Mouse (Mus musculus): ENCODE measurements around the gene Ddx41. TPM values are rescaled to one million over a fixed set of nuclear protein-coding genes. Genes with fewer than 3 reads are reported as not detected.

The Ddx41 gene
- total and polyA plus RNA-seq, 3 experiments = 59.1 to 101 (median 60.8) TPM

DNA sequence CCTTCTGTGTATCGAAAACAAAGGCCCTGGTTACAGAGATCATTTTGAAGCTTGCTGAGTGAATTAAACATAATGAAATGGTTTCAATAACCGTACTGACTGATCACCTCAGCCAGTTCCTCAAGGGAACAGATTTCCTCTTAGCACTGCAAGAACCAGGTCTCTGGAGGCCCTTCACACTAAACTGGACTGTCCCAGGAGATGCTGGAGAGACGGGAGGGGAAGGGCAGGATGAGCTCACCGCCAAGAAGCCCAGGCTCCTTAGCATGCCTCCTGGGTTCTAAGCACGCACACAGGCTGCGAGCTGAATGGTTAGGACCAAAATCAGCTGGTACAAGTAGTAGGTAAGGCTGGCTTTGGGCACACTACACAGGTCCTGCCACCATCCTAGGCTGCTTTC is 30.5 kb upstream of the Ddx41 start:
- DNase-seq (ENCODE audit: low spot score) (no peak), ATAC-seq (ENCODE audit: extremely low read depth, insufficient number of reproducible peaks, low FRiP score, poor library complexity, severe bottlenecking) (no peak)
- Histone ChIP-seq H3K36me3 (replicated peaks) (peaks cover 70% of the 10 kb centered on the region), H3K4me3 (ENCODE audit: low read depth, low read length) (no peak overlapping the region), H3K9me3 (replicated peaks) (no peaks in the 10 kb centered on the region), H3K4me1 (ENCODE audit: insufficient read depth, low read depth, low read length) (peaks cover 25% of the 10 kb centered on the region), H3K27me3 (ENCODE audit: insufficient read depth, low read length) (no peaks in the 10 kb centered on the region)
- TF ChIP-seq TAL1 (conservative IDR thresholded peaks at IDR 0.05; ENCODE audit: low read depth, low read length) = no peak

DNA sequence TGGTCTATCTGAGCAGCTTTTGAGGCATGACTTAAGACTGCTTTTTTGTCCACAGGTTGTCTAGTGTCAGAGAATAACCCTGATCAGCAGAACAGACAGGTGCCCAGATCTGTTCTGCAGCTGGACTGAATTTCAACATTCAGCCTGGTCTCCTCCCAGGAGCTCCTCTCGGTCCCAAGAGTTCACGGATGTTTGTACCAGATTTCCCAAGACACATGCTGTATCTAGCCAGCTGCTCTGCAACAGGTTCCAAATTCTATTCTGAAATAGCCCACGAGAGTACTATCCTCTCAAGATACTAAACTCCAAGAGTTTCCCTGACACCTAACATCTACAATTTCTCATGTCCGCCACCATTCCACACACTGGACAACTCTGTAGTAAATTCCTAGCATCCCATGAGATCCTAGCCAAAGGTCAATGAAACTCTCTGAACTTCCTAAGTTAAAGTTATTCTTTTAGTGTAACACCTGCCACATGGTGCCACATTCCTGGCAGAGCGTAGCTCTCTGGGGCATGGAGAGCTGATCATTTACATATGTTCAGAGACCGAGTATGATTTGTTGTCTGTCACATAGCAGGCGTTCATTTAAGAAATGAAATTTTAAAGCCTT is 26.9 kb upstream of the Ddx41 start:
- Histone ChIP-seq H3K36me3 (replicated peaks) (peaks cover 85% of the 10 kb centered on the region), H3K4me3 (ENCODE audit: low read depth, low read length) (no peak overlapping the region), H3K4me1 (ENCODE audit: insufficient read depth, low read depth, low read length) (peaks cover 9% of the 10 kb centered on the region; the same call in 1 of the 2 replicates), H3K9me3 (replicated peaks) (no peaks in the 10 kb centered on the region), H3K27me3 (ENCODE audit: insufficient read depth, low read length) (no peaks in the 10 kb centered on the region)
- ATAC-seq (ENCODE audit: extremely low read depth, insufficient number of reproducible peaks, low FRiP score, poor library complexity, severe bottlenecking) (no peak), DNase-seq (ENCODE audit: low spot score) (no peak)
- TF ChIP-seq GATA2 (IDR thresholded peaks at IDR 0.05; ENCODE audit: borderline replicate concordance, low read depth, low read length) (no peak), TAL1 (conservative IDR thresholded peaks at IDR 0.05; ENCODE audit: low read depth, low read length) (no peak), GATA1 (IDR thresholded peaks at IDR 0.05; ENCODE audit: borderline replicate concordance, low read length) (no peak), CTCF (IDR thresholded peaks at IDR 0.05; ENCODE audit: low read depth, low read length) (no peak), POLR2AphosphoS5 (IDR thresholded peaks at IDR 0.05; ENCODE audit: insufficient replicate concordance, low read depth, low read length) (no peak)

DNA sequence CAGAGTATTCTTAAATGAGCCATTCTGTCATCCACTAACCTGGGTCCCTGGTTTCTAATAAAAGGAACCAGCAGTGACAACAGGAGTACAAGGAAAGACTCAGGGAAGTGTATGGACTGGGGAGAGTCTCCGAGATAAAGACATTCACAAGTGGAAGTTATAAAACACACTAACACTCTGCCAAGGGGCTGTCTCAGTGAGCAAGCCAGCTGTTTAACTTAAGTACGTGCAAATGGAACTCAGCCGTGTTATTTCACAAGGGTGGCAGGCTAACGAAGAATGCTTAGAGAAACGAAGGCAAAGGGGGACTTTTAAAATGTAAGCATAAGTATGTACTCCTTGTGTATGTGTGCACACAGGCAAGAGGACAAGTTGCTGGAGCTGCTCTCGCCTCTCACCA is 21.0 kb upstream of the Ddx41 start:
- Histone ChIP-seq H3K36me3 (replicated peaks) (peaks cover 85% of the 10 kb centered on the region), H3K4me1 (ENCODE audit: insufficient read depth, low read depth, low read length) (0 out of 2 replicates have a peak, but pooled peaks cover 3% of the 10 kb centered on the region), H3K9me3 (replicated peaks) (no peaks in the 10 kb centered on the region), H3K4me3 (ENCODE audit: low read depth, low read length) (no peak overlapping the region), H3K27me3 (ENCODE audit: insufficient read depth, low read length) (no peaks in the 10 kb centered on the region)
- DNase-seq (ENCODE audit: low spot score) (no peak), ATAC-seq (ENCODE audit: extremely low read depth, insufficient number of reproducible peaks, low FRiP score, poor library complexity, severe bottlenecking) (no peak)
- no peak for TF ChIP-seq POLR2AphosphoS5 (IDR thresholded peaks at IDR 0.05; ENCODE audit: insufficient replicate concordance, low read depth, low read length)
- TF ChIP-seq CTCF (IDR thresholded peaks at IDR 0.05; ENCODE audit: low read depth, low read length) = no peak
- no peak for TF ChIP-seq GATA1 (IDR thresholded peaks at IDR 0.05; ENCODE audit: borderline replicate concordance, low read length)
- TF ChIP-seq TAL1 (conservative IDR thresholded peaks at IDR 0.05; ENCODE audit: low read depth, low read length) = no peak
- no peak for TF ChIP-seq GATA2 (IDR thresholded peaks at IDR 0.05; ENCODE audit: borderline replicate concordance, low read depth, low read length)

DNA sequence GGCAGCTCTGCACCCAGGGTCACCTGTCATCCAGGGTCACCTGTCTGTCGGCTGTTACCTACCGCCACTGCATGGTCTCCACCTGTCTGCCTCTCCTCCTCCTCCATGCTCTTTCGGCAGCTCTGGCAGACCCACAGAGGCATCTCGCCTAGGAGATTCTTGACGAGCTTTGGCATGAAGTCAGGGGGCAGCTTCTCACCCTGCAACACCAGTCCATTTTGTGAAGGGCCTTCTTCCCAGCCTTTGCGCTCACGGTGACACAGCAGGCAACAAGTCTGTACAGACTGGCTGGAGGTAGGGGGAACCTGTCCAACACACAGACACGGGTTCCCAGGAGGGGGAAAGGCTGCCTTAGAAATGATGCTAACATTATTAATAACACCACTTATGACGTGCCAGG is 19.5 kb upstream of the Ddx41 start:
- Histone ChIP-seq H3K4me1 (ENCODE audit: insufficient read depth, low read depth, low read length) (no peaks in the 10 kb centered on the region), H3K36me3 (replicated peaks) (peaks cover 88% of the 10 kb centered on the region), H3K4me3 (ENCODE audit: low read depth, low read length) (no peak overlapping the region), H3K9me3 (replicated peaks) (no peaks in the 10 kb centered on the region), H3K27me3 (ENCODE audit: insufficient read depth, low read length) (no peaks in the 10 kb centered on the region)
- TF ChIP-seq GATA2 (IDR thresholded peaks at IDR 0.05; ENCODE audit: borderline replicate concordance, low read depth, low read length) (no peak), CTCF (IDR thresholded peaks at IDR 0.05; ENCODE audit: low read depth, low read length) (no peak), TAL1 (conservative IDR thresholded peaks at IDR 0.05; ENCODE audit: low read depth, low read length) (no peak), GATA1 (IDR thresholded peaks at IDR 0.05; ENCODE audit: borderline replicate concordance, low read length) (no peak), POLR2AphosphoS5 (IDR thresholded peaks at IDR 0.05; ENCODE audit: insufficient replicate concordance, low read depth, low read length) (no peak)
- ATAC-seq (ENCODE audit: extremely low read depth, insufficient number of reproducible peaks, low FRiP score, poor library complexity, severe bottlenecking) (no peak), DNase-seq (ENCODE audit: low spot score) (no peak)

GRCm38 (mm10) chr13:55549061-55549460 is 12.6 kb upstream of the Ddx41 start:
- Histone ChIP-seq H3K4me1 (ENCODE audit: insufficient read depth, low read depth, low read length) (peaks cover 6% of the 10 kb centered on the region), H3K4me3 (ENCODE audit: low read depth, low read length) (no peak overlapping the region), H3K36me3 (replicated peaks) (peaks cover 98% of the 10 kb centered on the region), H3K27me3 (ENCODE audit: insufficient read depth, low read length) (no peaks in the 10 kb centered on the region), H3K9me3 (replicated peaks) (no peaks in the 10 kb centered on the region)
- no peak for ATAC-seq (ENCODE audit: extremely low read depth, insufficient number of reproducible peaks, low FRiP score, poor library complexity, severe bottlenecking)
- DNase-seq (ENCODE audit: low spot score) = no peak
- no peak for TF ChIP-seq CTCF (IDR thresholded peaks at IDR 0.05; ENCODE audit: low read depth, low read length)
- no peak for TF ChIP-seq TAL1 (conservative IDR thresholded peaks at IDR 0.05; ENCODE audit: low read depth, low read length)
- no peak for TF ChIP-seq POLR2AphosphoS5 (IDR thresholded peaks at IDR 0.05; ENCODE audit: insufficient replicate concordance, low read depth, low read length)
- no peak for TF ChIP-seq GATA1 (IDR thresholded peaks at IDR 0.05; ENCODE audit: borderline replicate concordance, low read length)
- no peak for TF ChIP-seq GATA2 (IDR thresholded peaks at IDR 0.05; ENCODE audit: borderline replicate concordance, low read depth, low read length)

- Histone ChIP-seq H3K9me3 (replicated peaks) (no peaks in the 10 kb centered on the region), H3K4me3 (ENCODE audit: low read depth, low read length) (no peak overlapping the region), H3K36me3 (replicated peaks) (peaks cover 98% of the 10 kb centered on the region), H3K27me3 (ENCODE audit: insufficient read depth, low read length) (no peaks in the 10 kb centered on the region), H3K4me1 (ENCODE audit: insufficient read depth, low read depth, low read length) (peaks cover 6% of the 10 kb centered on the region)
- DNase-seq (ENCODE audit: low spot score) = no peak
- TF ChIP-seq CTCF (IDR thresholded peaks at IDR 0.05; ENCODE audit: low read depth, low read length) (no peak), GATA2 (IDR thresholded peaks at IDR 0.05; ENCODE audit: borderline replicate concordance, low read depth, low read length) (no peak), POLR2AphosphoS5 (IDR thresholded peaks at IDR 0.05; ENCODE audit: insufficient replicate concordance, low read depth, low read length) (no peak), TAL1 (conservative IDR thresholded peaks at IDR 0.05; ENCODE audit: low read depth, low read length) (no peak), GATA1 (IDR thresholded peaks at IDR 0.05; ENCODE audit: borderline replicate concordance, low read length) (no peak)
- no peak for ATAC-seq (ENCODE audit: extremely low read depth, insufficient number of reproducible peaks, low FRiP score, poor library complexity, severe bottlenecking)
Observed at GRCm38 (mm10) chr13:55548426-55548825, 12.0 kb upstream of the Ddx41 start.
